Mouse (Mus musculus) liver, embryonic 14.5 days (tissue): ENCODE measurements around the gene Ppp1r21.

Experiments used
- CTCF ChIP-seq: IDR thresholded peaks from 2 replicates; pipeline ENCODE4 v1.5.1; 2016; ENCODE audit warnings: antibody characterized with exemption, low read depth, control low read depth
- EP300 ChIP-seq: IDR thresholded peaks from 2 replicates; pipeline ENCODE4 v1.6.1; 2016; ENCODE audit warnings: antibody characterized with exemption, low read depth

DNA sequence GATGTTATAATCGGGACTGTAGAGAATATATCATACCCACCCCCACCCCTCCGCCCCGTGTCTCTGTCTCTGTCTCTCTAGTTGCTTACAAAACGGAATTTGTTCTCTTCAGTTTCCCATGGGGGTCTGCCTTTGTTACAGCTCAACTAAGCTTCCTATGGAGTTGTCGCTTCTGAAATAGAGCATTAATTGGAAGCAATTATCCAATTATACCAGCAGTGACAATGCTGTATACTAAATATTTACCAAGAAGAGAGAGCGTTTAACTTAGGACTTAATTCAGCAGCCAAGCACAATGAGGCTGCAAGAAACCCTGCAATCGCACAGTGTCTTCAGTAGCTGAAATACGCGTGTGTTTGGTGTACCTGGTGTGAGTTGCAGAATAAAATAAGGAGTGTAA lies 36.4 kb upstream of the Ppp1r21 start:
- TF ChIP-seq CTCF (no peak), EP300 (no peak)
